Mouse (Mus musculus): ENCODE results near the gene Tnip1.

DNA sequence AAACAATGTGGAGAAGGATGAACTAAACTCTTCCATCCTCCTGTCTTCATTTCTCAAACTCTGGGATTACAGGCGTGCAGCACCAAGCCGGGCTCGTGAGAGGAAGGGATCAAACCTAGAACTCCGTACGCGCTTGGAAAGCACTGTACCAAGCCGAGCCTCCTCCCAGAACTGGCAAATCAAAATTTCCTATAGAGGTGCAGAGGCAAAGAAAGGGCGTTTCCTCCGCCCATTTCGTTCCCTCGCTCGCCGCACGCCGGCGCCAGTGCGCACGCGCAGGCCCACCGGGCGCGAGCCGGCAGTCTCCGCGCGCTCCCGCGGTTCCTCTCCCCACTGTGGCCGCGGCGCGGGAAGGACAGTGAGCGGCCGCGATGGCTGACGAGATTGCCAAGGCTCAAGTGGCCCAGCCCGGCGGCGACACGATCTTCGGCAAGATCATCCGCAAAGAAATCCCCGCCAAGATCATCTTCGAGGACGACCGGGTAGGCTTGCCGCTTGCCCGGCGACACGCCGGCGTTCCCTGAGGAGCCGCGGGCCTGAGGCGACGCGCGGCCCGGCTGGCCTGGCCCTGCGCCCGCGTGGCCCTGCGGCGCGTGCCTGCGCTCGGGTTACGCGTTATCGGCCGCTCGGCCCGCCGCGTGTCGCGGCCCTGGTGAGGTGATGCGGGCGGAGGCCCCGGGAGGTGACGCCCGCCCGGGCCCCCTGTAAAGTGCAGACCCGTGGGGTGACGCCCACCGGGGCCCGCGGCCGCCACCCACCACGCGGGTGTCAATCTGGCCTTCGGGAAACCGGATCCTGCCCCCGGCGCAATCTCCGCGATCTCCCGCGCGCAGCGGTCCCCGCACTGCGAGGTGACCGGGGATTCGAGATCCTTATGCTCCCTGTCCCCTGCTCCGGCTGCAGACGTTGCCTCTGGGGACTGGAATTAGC is 96.3 kb downstream of the Tnip1 start, which contains the start of gene Hint1:
- TF ChIP-seq POLR2A (IDR thresholded peaks at IDR 0.05; ENCODE audit: extremely low read depth, insufficient read depth, low read length): peak; percentile 87
- no peak for TF ChIP-seq CTCF (IDR thresholded peaks at IDR 0.05; ENCODE audit: extremely low read depth, insufficient read depth, low read length)

Data from cortical plate, adult 2 months (tissue).